Mouse (Mus musculus) cerebellum, adult 9-10 months (tissue): ENCODE measurements around the gene Ktn1.

Experiments used
- DNase-seq: peaks from one replicate; pipeline ENCODE4 v3.0.0; 2022

Ktn1 gene

GRCm38 (mm10) chr14:47756411-47757065 is 108.3 kb downstream of the Ktn1 start:
- no peak for DNase-seq

- DNase-seq, result no peak
Measured at GRCm38 (mm10) chr14:47765192-47765591, 116.9 kb downstream of the Ktn1 start.

GRCm38 (mm10) chr14:47765796-47766195 is 117.5 kb downstream of the Ktn1 start:
- DNase-seq, result no peak

- DNase-seq, result no peak
Measured at GRCm38 (mm10) chr14:47766373-47766772, 118.1 kb downstream of the Ktn1 start.

- no peak for DNase-seq
Measured at GRCm38 (mm10) chr14:47771496-47771895, 123.2 kb downstream of the Ktn1 start.

GRCm38 (mm10) chr14:47775543-47775942 is 127.3 kb downstream of the Ktn1 start:
- no peak for DNase-seq

GRCm38 (mm10) chr14:47776260-47777035 is 128.2 kb downstream of the Ktn1 start:
- no peak for DNase-seq

- no peak for DNase-seq
Measured at GRCm38 (mm10) chr14:47786112-47786511, 137.9 kb downstream of the Ktn1 start.
